Mouse (Mus musculus) frontal cortex, postnatal 14 days (tissue): ENCODE results near the gene Ghrhr.

Source experiments
- DNase-seq, 2 experiments: peaks; one replicate each; pipeline ENCODE4 v3.0.0; 2022; ENCODE audit warnings: low spot score in 2 of 2

Ghrhr gene

DNA sequence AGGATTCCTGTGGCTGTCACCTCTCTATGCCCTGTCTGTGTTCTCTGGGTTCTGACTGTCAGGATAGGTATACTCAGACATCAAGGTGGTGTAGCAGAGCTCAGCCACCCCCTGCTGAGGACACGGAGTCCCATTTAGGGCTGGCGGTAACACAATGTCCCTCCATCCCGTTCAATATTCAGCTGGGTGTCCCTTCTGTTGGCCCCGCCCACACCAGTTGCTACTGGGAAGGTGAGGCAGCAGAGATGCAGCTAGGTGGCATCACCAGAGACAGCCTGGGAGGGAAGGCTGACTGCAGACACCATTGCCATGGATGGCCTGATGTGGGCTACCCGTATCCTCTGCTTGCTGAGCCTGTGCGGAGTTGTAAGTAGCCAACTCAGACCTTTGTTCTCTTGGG lies at the start of gene Ghrhr:
TSS of gene Ghrhr (plus strand) at position 220 of the 400 bp plus-strand sequence.
- DNase-seq: no peak

- no peak for DNase-seq
Measured at GRCm38 (mm10) chr6:55326299-55326698, 49.8 kb upstream of the Ghrhr start.

DNA sequence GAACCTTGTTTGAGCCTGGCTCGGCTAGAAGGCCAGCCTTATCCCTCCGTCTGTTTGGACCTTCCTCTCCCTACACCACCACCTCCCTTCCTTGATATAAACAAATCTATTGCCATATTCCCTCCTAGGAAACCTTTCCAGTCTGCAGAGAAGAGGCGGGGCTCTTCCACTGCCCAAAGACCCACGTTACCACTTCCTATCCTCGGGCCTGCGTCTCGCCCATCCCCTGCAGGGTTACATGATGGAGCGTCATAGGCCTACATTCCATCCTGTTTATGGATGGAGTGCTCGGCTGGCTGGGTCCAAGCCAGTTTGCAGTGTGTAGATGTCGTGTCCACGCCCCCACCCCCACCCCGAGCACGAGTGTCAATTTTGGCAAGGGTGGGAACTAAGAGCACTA lies 48.8 kb upstream of the Ghrhr start:
- no peak for DNase-seq

GRCm38 (mm10) chr6:55328179-55328578 lies 47.9 kb upstream of the Ghrhr start:
- DNase-seq: no peak

DNA sequence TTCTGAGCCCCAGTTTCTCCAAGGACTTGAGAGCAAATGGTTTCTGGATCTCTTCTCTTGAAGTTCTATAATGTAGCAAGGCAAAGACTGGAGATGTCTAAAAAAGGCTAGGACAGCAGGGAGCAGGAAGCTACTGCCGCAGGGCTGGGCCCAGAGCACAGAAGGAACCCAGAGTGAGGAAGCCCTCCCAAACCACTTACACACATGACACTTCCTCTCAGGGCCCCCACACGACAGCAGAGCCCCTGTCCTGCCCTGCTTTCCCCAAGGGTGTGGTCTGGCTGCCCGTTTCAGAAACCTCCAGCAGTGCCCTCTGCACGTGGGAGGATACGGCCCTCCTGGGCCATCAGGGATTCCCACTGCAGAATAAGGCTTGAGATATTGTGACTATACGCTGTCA lies 44.8 kb upstream of the Ghrhr start:
- no peak for DNase-seq

DNA sequence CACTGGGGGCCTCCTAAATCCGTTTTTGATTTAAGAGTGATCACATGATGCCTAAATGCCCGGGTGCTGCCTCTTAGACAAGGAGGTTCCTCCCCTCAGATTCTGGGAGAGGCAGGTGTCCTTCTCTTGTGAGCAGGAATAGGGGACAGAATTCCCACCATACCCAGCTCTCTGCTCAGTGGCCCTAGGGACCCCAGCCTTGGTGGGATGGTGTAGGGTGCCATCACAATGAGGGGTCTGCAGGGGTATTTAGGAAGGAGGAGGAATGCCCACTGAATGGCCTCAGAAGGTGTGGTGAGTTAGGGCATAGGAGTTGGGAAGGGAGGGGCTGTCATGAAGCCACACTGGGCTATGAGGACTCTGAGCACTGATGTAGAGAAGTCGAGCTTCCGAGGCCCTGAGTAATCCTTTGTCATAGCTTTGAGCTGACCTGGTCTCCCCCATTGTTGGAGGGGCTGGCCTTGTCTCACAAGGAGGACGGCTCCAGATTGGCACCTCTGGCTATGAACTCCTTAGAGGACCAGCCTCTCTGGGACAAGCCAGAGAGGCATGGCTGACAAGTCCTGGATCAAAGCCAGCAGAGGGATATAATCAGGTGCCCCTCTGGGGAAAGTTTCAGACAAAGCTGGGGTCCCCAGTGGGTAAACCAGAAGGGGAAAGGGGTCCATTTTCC lies 43.9 kb upstream of the Ghrhr start:
- DNase-seq: no peak

DNA sequence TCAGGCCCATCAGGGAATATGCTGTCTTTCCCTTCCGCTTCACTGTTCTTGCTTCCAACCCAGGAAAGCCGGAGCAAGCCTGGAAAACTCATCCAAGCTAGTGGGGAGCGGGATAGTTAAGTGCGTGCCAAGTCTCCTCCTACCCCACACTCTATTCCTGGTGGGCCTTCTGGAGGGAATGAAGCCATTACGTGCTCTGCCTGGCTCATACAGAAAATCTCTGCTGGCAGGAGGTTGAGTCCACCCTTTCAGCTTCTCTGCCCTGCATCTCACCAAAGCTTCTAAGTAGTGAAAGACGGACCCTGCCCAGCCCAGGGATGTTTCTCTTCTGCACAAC lies 43.4 kb upstream of the Ghrhr start:
- DNase-seq: no peak

GRCm38 (mm10) chr6:55335989-55336514 lies 40.0 kb upstream of the Ghrhr start, which contains the start of gene Aqp1:
Gene Aqp1, plus strand, starts transcription at chr6:55336432.
- DNase-seq: no peak

DNA sequence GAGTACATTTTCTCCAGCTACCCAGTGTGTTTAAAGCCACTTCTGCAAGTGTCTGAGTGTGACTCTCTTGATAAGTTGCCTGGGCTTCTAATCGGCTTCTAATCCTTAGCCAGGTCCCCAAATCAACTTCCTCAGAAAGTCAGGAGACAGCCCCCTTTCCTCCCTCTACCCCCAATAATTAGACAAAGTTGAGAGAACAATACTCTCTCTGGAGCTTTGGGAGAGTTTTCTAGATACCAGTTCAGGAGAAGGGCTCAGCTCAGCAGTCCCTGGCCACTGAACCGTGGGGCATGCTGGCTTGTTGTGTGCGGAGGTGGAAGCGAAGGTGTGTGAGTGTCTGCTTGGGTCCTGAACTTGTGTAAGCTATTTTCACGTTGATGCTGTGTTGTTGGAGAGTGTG lies 38.9 kb upstream of the Ghrhr start:
- no peak for DNase-seq

GRCm38 (mm10) chr6:55338077-55338476 lies 38.0 kb upstream of the Ghrhr start:
- no peak for DNase-seq

DNA sequence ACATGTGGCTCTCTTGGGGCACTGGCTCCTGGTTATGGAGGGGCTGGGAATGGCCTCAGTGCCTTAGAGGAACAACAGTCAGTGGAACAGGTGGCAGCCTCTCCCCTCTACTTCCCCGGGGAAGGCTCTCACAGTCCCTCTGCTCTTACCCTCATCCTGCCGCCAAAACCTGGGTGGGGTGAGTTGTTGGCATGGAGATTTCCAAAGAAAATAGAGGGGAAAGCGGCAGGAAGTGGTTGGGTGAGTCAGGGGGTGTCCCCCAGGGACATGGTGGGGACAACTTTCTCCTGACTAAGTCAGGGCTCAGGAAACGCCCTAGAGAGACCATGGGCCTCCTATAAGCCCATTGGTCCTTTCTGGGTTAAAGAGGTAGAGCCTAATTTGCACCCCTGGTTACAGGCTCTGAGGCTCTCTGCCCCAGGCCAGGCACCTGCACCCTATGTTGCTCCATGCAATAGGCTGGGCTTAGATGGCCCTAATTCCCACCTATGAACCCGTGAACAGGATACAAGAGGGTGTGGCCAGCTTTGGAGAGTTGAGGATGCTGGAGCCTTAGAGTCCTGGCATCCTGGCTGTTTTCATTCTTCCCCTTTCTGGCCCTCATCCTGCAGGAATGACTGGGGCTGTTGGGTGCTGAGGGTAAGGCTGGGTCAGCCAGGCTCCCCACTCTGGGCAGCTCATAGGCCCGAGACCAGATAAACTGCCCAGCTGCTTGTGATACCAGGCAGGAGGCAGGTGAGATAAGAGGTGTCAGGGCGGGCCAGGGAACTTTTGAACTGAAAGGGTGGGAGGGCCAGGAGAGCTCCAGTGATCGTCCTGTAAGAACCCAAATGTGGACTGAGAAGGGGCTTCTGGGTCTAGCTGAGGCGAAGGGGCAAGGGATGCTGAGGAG lies 36.9 kb upstream of the Ghrhr start:
- DNase-seq: no peak

DNA sequence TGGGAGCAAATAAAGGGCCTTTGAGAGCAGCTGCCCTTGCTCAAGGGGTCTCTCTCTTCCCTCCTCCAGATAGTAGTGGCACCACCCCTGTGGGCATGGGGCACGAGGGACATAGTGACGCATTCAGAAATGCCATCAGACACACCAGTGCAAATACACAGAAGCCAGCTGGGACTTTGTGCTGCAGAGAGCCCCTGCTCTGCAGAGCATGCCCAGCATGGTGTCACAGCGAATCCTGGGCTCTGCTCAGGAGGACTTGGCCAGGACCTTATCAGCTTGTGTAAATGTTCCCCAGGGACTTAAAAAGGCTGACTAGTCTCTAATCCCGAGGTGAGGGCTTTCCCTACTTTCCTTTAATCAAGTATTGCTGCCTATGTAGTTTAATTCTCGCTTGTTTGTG lies 34.4 kb upstream of the Ghrhr start:
- no peak for DNase-seq

DNA sequence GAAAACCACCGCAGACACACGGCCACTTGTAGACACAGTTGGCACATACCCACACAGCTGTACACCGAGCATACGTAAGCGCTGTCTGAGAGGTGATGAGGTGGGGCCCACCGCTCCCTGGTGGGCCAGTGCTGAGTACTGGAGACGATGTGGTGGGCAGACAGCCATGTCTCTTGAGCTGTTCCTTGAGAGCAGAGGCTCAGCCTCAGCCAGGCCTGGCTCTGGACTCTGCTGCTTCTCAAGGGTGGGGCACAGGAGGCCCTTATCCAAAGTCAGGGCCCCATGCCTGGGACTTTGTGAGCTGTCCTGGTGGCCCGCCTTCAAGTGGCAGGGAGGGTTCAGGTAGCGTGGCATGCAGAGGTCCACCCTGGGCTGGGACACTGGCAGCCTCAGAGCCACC lies 33.8 kb upstream of the Ghrhr start:
- DNase-seq: no peak

GRCm38 (mm10) chr6:55343446-55343845 lies 32.6 kb upstream of the Ghrhr start:
- no peak for DNase-seq

DNA sequence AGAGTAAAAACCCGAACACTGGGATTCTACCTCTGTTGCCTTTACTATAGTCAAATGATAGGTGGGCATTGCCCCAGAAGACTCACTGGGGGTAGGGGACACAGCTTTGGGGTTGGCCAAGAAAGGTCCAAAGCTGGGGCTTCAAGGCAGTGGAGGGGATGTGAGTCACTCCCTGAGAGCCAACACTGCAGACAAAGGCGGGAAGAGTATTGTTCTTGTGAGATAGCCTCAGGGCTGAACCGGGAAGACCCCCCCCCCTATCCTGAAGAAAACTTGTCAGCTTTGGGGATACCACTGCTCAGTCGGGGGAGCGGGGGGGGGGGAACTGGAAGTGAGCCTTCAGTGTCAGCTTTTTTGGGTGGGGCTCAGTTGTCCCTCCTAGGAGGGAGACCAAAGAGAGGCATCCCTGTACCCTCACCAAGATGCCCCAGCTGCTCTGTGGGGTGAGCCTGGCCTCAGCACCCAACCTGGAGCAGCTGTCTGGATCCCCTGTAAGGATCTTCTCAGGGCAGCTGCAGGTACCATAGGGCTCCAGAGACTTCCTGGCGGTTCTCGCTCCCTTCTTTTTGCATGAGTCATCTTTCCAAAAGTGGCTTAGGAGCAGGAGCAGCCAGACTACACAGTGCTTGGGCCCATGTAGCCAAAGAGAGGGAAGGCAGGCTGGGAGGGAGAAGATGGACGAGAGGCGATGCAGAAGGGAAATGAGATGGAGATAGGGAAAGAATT lies 31.6 kb upstream of the Ghrhr start:
- DNase-seq: no peak

DNA sequence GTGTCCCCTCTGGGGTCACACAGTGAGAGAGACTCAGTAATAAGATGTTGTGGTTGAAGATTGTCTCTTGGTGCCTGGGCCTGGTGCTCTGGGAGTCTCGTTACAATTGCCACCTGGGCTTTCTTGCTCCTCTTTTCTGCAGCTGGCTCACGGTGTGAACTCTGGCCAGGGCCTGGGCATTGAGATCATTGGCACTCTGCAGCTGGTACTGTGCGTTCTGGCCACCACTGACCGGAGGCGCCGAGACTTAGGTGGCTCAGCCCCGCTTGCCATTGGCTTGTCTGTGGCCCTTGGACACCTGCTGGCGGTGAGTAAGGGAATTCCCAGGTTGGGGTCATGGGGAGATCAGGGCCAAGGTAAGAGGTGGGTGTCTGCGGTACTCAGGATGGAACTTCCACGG lies 30.8 kb upstream of the Ghrhr start:
- DNase-seq: no peak

- no peak for DNase-seq
Measured at GRCm38 (mm10) chr6:55346491-55346890, 29.6 kb upstream of the Ghrhr start.

DNA sequence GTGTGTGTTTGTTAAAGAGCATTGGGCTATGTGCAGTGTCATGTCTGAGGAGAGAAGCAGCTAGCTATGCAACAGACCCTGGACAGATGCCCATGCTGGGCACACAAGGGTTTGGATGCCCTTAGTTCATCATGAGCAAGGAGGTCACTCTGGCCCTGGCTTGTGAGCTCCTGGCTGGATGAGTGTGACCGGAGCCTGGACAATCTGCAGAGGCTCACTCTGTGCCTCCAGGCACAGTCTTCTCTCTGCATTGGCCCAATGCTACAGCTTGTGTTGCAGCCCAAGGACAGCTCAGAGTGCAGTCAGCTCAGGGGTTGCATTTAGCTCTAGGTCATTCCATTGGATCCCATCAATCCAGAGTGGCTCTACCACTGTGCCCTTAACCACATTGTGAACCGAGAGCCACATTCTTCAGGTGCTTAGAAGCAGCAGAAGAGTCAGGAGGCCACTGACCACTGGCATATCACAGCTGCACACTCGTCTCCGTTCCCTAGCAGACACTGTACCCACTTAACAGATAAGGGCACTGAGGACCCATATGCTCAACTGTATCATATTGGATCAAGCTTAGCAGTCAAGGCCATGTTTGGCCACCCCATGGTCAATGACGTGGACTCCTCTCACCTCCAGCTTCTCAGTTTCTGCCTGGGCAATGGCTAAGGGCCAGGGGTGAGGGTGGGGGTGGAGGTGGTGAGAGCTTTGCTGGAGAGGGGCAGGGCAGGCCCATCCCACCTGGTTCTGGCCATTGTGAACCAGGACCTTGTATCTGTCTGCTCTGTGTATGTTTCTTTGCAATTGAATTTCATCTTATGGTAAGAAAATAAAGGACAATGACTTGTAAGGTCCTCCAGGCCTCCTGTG lies 28.2 kb upstream of the Ghrhr start:
- DNase-seq: no peak

- no peak for DNase-seq
Measured at GRCm38 (mm10) chr6:55349231-55349630, 26.9 kb upstream of the Ghrhr start.

DNA sequence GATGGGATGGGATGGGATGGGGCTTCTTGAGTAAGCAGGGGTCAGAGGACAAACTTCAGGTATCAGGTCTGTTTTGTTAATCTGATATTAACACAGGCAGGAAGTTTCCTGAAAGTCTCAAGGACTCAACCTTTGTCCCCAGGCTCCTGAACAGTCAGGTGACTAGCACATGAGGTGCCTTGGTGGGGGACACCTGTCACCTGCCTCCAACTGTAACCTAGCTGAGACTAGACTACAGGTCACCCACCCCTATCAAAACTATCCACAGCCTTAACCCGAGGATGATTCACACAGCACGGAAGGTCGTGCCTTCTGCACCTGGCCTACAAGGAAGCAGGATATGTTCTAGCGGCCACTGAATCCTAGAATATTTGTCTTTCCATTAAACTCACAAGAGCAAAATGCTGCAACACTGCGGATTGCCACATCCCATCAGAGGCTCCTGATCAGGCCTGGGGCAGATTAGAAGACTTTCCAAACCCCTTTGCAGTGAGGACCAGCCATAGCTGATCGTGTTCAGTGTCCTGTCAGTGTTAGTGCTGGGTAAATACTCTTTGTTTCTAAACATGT lies 25.6 kb upstream of the Ghrhr start:
- no peak for DNase-seq

DNA sequence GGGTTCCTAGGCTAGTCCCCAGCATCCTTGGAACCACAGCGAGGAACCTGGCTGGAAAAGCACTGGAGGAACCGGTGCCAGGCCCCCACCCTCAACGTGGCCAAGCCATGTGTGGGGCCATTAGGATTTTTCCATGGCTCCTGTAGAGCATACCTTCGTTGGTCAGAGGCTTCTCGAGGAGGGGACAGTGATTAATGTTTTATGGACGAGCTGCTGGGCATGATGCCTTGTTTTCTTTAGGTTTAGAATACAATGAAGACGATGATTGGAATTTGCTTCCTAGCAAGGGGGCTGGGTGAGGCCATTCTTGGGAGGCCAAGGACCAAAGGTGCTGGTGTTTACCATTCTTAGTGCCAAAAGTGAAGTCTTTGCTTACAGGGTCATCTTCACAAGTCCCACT lies 24.4 kb upstream of the Ghrhr start:
- no peak for DNase-seq
